Mouse (Mus musculus) bone marrow, adult 2 months (tissue): ENCODE data around the gene Frem3.

Experiments
- CTCF ChIP-seq: fragments of 200-500 bp; IDR thresholded peaks from 2 replicates; pipeline ENCODE4 v1.5.1; 2011; ENCODE audit warnings: low read length, control low read depth; ENCODE audit not compliant: control insufficient read depth, insufficient read depth
- POLR2A ChIP-seq: fragments of 200-500 bp; IDR thresholded peaks from 2 replicates; pipeline ENCODE4 v1.6.1; 2011; ENCODE audit warnings: low read depth, mild to moderate bottlenecking, control low read depth, low read length, borderline replicate concordance; ENCODE audit not compliant: control insufficient read depth

DNA sequence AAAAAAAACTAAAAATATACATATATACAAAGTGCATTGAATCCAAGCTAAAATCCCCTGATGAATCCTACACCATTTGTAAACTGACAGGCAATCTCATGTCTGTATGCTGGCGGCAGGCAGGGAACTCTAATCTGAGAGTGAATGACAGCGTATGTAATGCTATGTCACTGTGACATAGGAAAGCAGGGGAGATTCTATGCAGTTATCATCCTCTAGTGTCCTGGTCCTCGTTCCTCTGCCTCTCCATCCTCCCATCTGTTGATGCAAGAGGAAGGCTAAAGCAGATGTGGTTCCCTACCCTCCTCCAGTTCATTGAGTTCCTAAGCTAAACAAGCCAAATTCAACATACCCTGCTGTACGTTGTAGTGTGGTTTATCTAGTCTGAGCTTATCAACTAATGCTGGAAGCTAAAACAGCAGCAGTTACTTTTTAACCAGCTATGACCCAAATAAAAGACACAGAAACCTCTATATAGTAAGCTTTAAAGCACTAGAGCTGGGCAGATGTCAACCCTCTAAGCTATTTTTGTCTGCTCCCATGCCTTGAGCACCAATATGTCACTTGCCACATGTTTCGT, 73.0 kb downstream of the Frem3 start:
- TF ChIP-seq POLR2A: no peak
- TF ChIP-seq CTCF: no peak
